Mouse (Mus musculus) testis, adult 2 months (tissue): ENCODE measurements at regions not wholly inside any gene's neighbourhood (a gene's known extent, or its start where the extent isn't known, plus 50 kb on each side); places are given as distances from the start of the nearest gene placed in this dataset.

Source experiments
- CTCF ChIP-seq: fragments of 200-500 bp; IDR thresholded peaks from 2 replicates; pipeline ENCODE4 v1.5.1; 2012; ENCODE audit warnings: low read depth, mild to moderate bottlenecking, inconsistent platforms, low read length, moderate library complexity; ENCODE audit not compliant: control insufficient read depth, insufficient read depth, insufficient replicate concordance
- POLR2A ChIP-seq: fragments of 200-500 bp; IDR thresholded peaks from 2 replicates; pipeline ENCODE4 v1.6.1; 2012; ENCODE audit warnings: low read depth, mild to moderate bottlenecking, inconsistent platforms, low read length, moderate library complexity; ENCODE audit not compliant: control insufficient read depth

- TF ChIP-seq CTCF (no peak), POLR2A (no peak)
Observed at GRCm38 (mm10) chr4:48750087-48750486, 86.8 kb downstream of the Cavin4 start.
